Mouse (Mus musculus) E14TG2a.4 (cell line): ENCODE measurements around the gene Rap1gap2.

Experiments used
- CTCF ChIP-seq: conservative IDR thresholded peaks from 2 replicates; pipeline ENCODE4 v1.5.1; 2014; ENCODE audit warnings: low read length
- NANOG ChIP-seq: IDR thresholded peaks from 2 replicates; pipeline ENCODE4 v1.6.1; 2014; ENCODE audit warnings: borderline replicate concordance, low read length, mixed read lengths
- POU5F1 ChIP-seq: IDR thresholded peaks from 2 replicates; pipeline ENCODE4 v1.6.1; 2014; ENCODE audit warnings: low read length, borderline replicate concordance

GRCm38 (mm10) chr11:74385674-74386073 is 225.0 kb downstream of the Rap1gap2 start:
- TF ChIP-seq CTCF = no peak
- TF ChIP-seq NANOG = no peak
- no peak for TF ChIP-seq POU5F1
